Mouse (Mus musculus) megakaryocyte-erythroid progenitor cell, adult 5-6 weeks (primary cell): ENCODE measurements around the gene Rusc1. TPM values are rescaled to one million over a fixed set of nuclear protein-coding genes. Genes with fewer than 3 reads are reported as not detected.

ENCODE experiments used
- total RNA-seq, 2 experiments: library from RNA; stranded (forward) in 1 of 2; stranded (reverse) in 1 of 2; fragments of 200-1000, 215-1000 nt in 1 of 2; fragments of >200 nt in 1 of 2; fragmentation: Nextera tagmentation in 1 of 2; gene quantifications; 2 replicates each; pipeline ENCODE4 v1.2.3; 2014 to 2017

Rusc1 gene
- total RNA-seq, 2 experiments from 2014 or later: 8.9 to 13.7 TPM

Other genes starting within 250 kb of the Rusc1 start
- gene Msto1, start 179.3 kb downstream of the Rusc1 start, total RNA-seq (2014; fragmentation: Nextera tagmentation): 23.7 and 36.2 TPM in 2 replicates
- 30.0 and 33.5 TPM in 2 replicates for gene Msto1, start 179.3 kb downstream of the Rusc1 start, total RNA-seq (2017)
- gene Ash1l, start 142.7 kb downstream of the Rusc1 start, total RNA-seq (2014; fragmentation: Nextera tagmentation): 41.9 and 49.7 TPM in 2 replicates
- 22.7 and 25.0 TPM in 2 replicates for gene Ash1l, start 142.7 kb downstream of the Rusc1 start, total RNA-seq (2017)
- gene Dap3, start 142.1 kb downstream of the Rusc1 start, total RNA-seq (2014; fragmentation: Nextera tagmentation): 226 and 303 TPM in 2 replicates
- 98.3 and 153 TPM in 2 replicates for gene Dap3, start 142.1 kb downstream of the Rusc1 start, total RNA-seq (2017)
- not detected in 2 replicates for gene Gm43738, start 7.8 kb upstream of the Rusc1 start, total RNA-seq (2014; fragmentation: Nextera tagmentation)
- gene Gm43738, start 7.8 kb upstream of the Rusc1 start, total RNA-seq (2017): not detected in 2 replicates
- 53.1 and 60.3 TPM in 2 replicates for gene Fdps, start 8.6 kb upstream of the Rusc1 start, total RNA-seq (2014; fragmentation: Nextera tagmentation)
- 102 and 125 TPM in 2 replicates for gene Fdps, start 8.6 kb upstream of the Rusc1 start, total RNA-seq (2017)
- 213 and 235 TPM in 2 replicates for gene Pklr, start 42.8 kb upstream of the Rusc1 start, total RNA-seq (2014; fragmentation: Nextera tagmentation)
- gene Pklr, start 42.8 kb upstream of the Rusc1 start, total RNA-seq (2017): 157 and 170 TPM in 2 replicates
- 1.5 and 1.6 TPM in 2 replicates for gene Hcn3, start 66.9 kb upstream of the Rusc1 start, total RNA-seq (2014; fragmentation: Nextera tagmentation)
- gene Hcn3, start 66.9 kb upstream of the Rusc1 start, total RNA-seq (2017): 1.4 and 2.5 TPM in 2 replicates
- gene Clk2, start 71.5 kb upstream of the Rusc1 start, total RNA-seq (2014; fragmentation: Nextera tagmentation): 72.3 and 88.0 TPM in 2 replicates
- gene Clk2, start 71.5 kb upstream of the Rusc1 start, total RNA-seq (2017): 46.6 and 69.3 TPM in 2 replicates
- gene Scamp3, start 84.2 kb upstream of the Rusc1 start, total RNA-seq (2014; fragmentation: Nextera tagmentation): 86.7 and 129 TPM in 2 replicates
- gene Scamp3, start 84.2 kb upstream of the Rusc1 start, total RNA-seq (2017): 32.8 and 34.8 TPM in 2 replicates
- gene Fam189b, start 89.8 kb upstream of the Rusc1 start, total RNA-seq (2014; fragmentation: Nextera tagmentation): 28.1 and 39.1 TPM in 2 replicates
- 6.9 and 13.7 TPM in 2 replicates for gene Fam189b, start 89.8 kb upstream of the Rusc1 start, total RNA-seq (2017)
- gene Gba, start 109.6 kb upstream of the Rusc1 start, total RNA-seq (2014; fragmentation: Nextera tagmentation): 39.6 and 41.4 TPM in 2 replicates
- gene Gba, start 109.6 kb upstream of the Rusc1 start, total RNA-seq (2017): 36.5 and 44.3 TPM in 2 replicates
- gene Thbs3, start 121.9 kb upstream of the Rusc1 start, total RNA-seq (2014; fragmentation: Nextera tagmentation): 4.0 TPM in 1 of 2 replicates, not detected in the other
- 0.57 and 1.7 TPM in 2 replicates for gene Thbs3, start 121.9 kb upstream of the Rusc1 start, total RNA-seq (2017)
- 114 and 122 TPM in 2 replicates for gene Mtx1, start 133.8 kb upstream of the Rusc1 start, total RNA-seq (2014; fragmentation: Nextera tagmentation)
- gene Mtx1, start 133.8 kb upstream of the Rusc1 start, total RNA-seq (2017): 68.1 and 92.8 TPM in 2 replicates
- gene Muc1, start 135.7 kb upstream of the Rusc1 start, total RNA-seq (2014; fragmentation: Nextera tagmentation): not detected in 2 replicates
- gene Muc1, start 135.7 kb upstream of the Rusc1 start, total RNA-seq (2017): not detected in 2 replicates
- 127 and 147 TPM in 2 replicates for gene Krtcap2, start 152.7 kb upstream of the Rusc1 start, total RNA-seq (2014; fragmentation: Nextera tagmentation)
- 119 and 124 TPM in 2 replicates for gene Krtcap2, start 152.7 kb upstream of the Rusc1 start, total RNA-seq (2017)
- gene Trim46, start 153.0 kb upstream of the Rusc1 start, total RNA-seq (2014; fragmentation: Nextera tagmentation): not detected in 2 replicates
- gene Trim46, start 153.0 kb upstream of the Rusc1 start, total RNA-seq (2017): not detected in 2 replicates
- gene Dpm3, start 166.0 kb upstream of the Rusc1 start, total RNA-seq (2014; fragmentation: Nextera tagmentation): 44.2 and 75.7 TPM in 2 replicates
- 30.1 and 90.9 TPM in 2 replicates for gene Dpm3, start 166.0 kb upstream of the Rusc1 start, total RNA-seq (2017)
- gene Slc50a1, start 177.3 kb upstream of the Rusc1 start, total RNA-seq (2014; fragmentation: Nextera tagmentation): 35.4 and 66.5 TPM in 2 replicates
- gene Slc50a1, start 177.3 kb upstream of the Rusc1 start, total RNA-seq (2017): 31.4 and 50.3 TPM in 2 replicates
- gene Efna1, start 187.8 kb upstream of the Rusc1 start, total RNA-seq (2014; fragmentation: Nextera tagmentation): not detected in 2 replicates
- gene Efna1, start 187.8 kb upstream of the Rusc1 start, total RNA-seq (2017): not detected in 2 replicates
- gene Efna3, start 229.7 kb upstream of the Rusc1 start, total RNA-seq (2014; fragmentation: Nextera tagmentation): not detected in 2 replicates
- not detected in 2 replicates for gene Efna3, start 229.7 kb upstream of the Rusc1 start, total RNA-seq (2017)
- 0.30 TPM in 1 of 2 replicates, not detected in the other for gene Efna4, start 244.7 kb upstream of the Rusc1 start, total RNA-seq (2014; fragmentation: Nextera tagmentation)
- 0.30 TPM in 1 of 2 replicates, not detected in the other for gene Efna4, start 244.7 kb upstream of the Rusc1 start, total RNA-seq (2017)